Mouse (Mus musculus): ENCODE measurements around the gene Vipr1.

- TF ChIP-seq POLR2A (IDR thresholded peaks at IDR 0.05; ENCODE audit: low read depth, low read length) (no peak), CTCF (IDR thresholded peaks at IDR 0.05; ENCODE audit: extremely low read depth, insufficient read depth, insufficient read length, insufficient replicate concordance) (no peak)
Observed at GRCm38 (mm10) chr9:121602381-121602780, 40.1 kb upstream of the Vipr1 start.

Measured in spleen, adult 2 months (tissue).